Mouse (Mus musculus) heart, embryonic 12.5 days (tissue): ENCODE results near the gene Dhx37. TPM values are rescaled to one million over a fixed set of nuclear protein-coding genes. Genes with fewer than 3 reads are reported as not detected.

Source experiments
- ATAC-seq: fragments of 200-750 bp; cut with Nextera tagmentation; 2 replicates; pipeline ENCODE4 v1.8.0; 2017; ENCODE audit warnings: moderate TSS enrichment, moderate library complexity; ENCODE audit not compliant: insufficient number of reproducible peaks, low FRiP score
- H3K27ac ChIP-seq: fragments of 300-500 bp; sonication (generic); 2 replicates; pipeline ENCODE4 v1.5.1; 2016; ENCODE audit warnings: mild to moderate bottlenecking, moderate library complexity; ENCODE audit not compliant: poor library complexity, severe bottlenecking
- H3K27me3 ChIP-seq: fragments of 300-500 bp; sonication (generic); replicated peaks from 2 replicates; pipeline ENCODE4 v1.6.1; 2016; ENCODE audit warnings: mild to moderate bottlenecking, moderate library complexity
- H3K36me3 ChIP-seq: fragments of 300-500 bp; sonication (generic); 2 replicates; pipeline ENCODE4 v1.6.1; 2016; ENCODE audit warnings: mild to moderate bottlenecking, moderate library complexity
- H3K4me1 ChIP-seq: fragments of 300-500 bp; sonication (generic); replicated peaks from 2 replicates; pipeline ENCODE4 v1.6.1; 2016; ENCODE audit warnings: mild to moderate bottlenecking
- H3K4me2 ChIP-seq: fragments of 300-500 bp; sonication (generic); 2 replicates; pipeline ENCODE4 v1.6.1; 2016; ENCODE audit warnings: mild to moderate bottlenecking, moderate library complexity
- H3K4me3 ChIP-seq: fragments of 300-500 bp; sonication (generic); 2 replicates; pipeline ENCODE4 v1.5.1; 2016; ENCODE audit warnings: mild to moderate bottlenecking
- H3K9ac ChIP-seq: fragments of 300-500 bp; sonication (generic); 2 replicates; pipeline ENCODE4 v1.6.1; 2016; ENCODE audit warnings: mild to moderate bottlenecking, moderate library complexity
- H3K9me3 ChIP-seq: fragments of 300-500 bp; sonication (generic); replicated peaks from 2 replicates; pipeline ENCODE4 v1.6.1; 2016; ENCODE audit warnings: mild to moderate bottlenecking, moderate library complexity
- WGBS: fragments of 180-500 bp; shearing (Covaris S2); methylation state at CpG from one replicate; pipeline ENCODE4 v1.1.7; 2016; 5-methylcytosine and 5-hydroxymethylcytosine counted together
- polyA plus RNA-seq: library from polyadenylated mRNA; unstranded; fragments of >200 nt; fragmentation: Nextera tagmentation; extraction: Ambion mirVana; gene quantifications from 2 replicates; pipeline ENCODE4 v1.2.1, GENCODE M21; 2016

Dhx37 gene
- polyA plus RNA-seq, 1 experiment from 2014 or later, result 11.4 TPM

DNA sequence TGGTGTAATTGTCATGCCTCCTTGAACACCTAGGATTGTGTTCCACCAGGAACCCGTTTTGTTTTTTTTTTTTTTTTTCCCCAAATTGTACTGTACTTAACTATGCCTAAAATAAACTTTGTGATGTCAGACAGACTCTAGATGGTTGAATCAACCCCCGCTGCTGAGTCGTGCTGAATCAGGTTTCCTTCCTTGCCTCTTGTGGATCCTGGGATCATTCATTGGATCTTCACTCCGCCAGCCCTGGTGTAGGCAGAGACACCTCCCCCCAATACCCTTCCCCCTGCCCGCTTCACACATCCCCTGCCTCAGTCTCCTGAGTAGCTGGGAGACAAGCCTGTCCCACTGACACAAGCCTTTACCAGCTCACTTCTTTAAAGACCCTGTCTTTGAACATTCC lies 15.4 kb upstream of the Dhx37 start:
- Histone ChIP-seq H3K27ac (no peak overlapping the region), H3K27me3 (no peaks in the 10 kb centered on the region), H3K36me3 (peaks cover 18% of the 10 kb centered on the region), H3K9ac (no peak overlapping the region), H3K4me3 (no peak overlapping the region), H3K4me2 (no peak overlapping the region), H3K9me3 (no peaks in the 10 kb centered on the region), H3K4me1 (peaks cover 16% of the 10 kb centered on the region)
- whole genome bisulfite sequencing, result 67% methylated on average over 5 of the region's 5 CpGs
- no peak for ATAC-seq

DNA sequence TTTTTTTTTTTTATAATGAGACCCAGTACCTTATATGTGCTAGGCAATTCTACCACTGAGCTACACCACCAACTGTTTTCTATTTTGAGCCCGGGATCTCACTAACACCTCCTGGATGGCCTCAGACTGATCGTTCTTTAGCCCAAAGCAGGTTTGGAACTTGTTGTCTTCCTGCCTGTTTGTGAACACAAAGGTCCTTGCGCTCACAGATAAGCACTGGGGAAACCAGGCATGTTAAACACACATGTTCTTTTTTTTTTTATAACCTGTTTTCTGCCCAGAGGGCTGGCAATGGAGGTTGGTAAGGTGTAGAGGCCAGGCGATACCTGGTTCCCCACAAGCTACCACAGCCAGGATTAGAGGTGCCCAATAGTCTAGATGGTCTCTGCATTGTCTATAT lies 14.7 kb upstream of the Dhx37 start:
- H3K36me3 ChIP-seq, result peaks cover 18% of the 10 kb centered on the region
- no peak for ATAC-seq
- no peak overlapping the region for H3K9ac ChIP-seq
- H3K4me3 ChIP-seq, result no peak overlapping the region
- H3K9me3 ChIP-seq, result no peaks in the 10 kb centered on the region
- H3K4me2 ChIP-seq, result no peak overlapping the region
- no peak overlapping the region for H3K27ac ChIP-seq
- WGBS, result 73% methylated on average over 4 of the region's 4 CpGs
- H3K4me1 ChIP-seq, result peaks cover 19% of the 10 kb centered on the region
- no peaks in the 10 kb centered on the region for H3K27me3 ChIP-seq

DNA sequence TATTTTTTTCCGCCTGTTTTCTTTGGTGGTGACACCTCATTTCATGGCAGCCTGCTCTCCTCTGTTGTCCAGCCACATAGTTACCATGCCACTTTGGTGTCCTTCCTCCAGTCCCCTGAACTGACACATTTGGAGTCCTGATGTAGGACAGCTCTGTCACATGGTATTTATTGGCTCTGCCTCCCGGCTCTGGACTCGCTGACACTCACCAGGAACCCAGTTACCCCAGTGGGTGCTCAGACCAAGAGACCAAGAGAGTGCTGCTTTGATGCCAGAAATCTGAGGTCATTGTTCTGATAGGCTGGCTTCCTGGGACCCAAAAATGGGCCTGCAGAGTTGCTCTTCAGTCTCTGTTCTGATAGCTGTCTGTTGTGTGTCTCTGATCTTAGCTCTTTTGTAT lies 14.1 kb upstream of the Dhx37 start:
- H3K4me1 ChIP-seq, result peaks cover 20% of the 10 kb centered on the region
- no peak for ATAC-seq
- H3K4me3 ChIP-seq, result no peak overlapping the region
- H3K9ac ChIP-seq, result no peak overlapping the region
- H3K27ac ChIP-seq, result no peak overlapping the region
- H3K9me3 ChIP-seq, result no peaks in the 10 kb centered on the region
- peaks cover 22% of the 10 kb centered on the region for H3K36me3 ChIP-seq
- no peak overlapping the region for H3K4me2 ChIP-seq
- WGBS, result 63% methylated on average over 3 of the region's 3 CpGs
- H3K27me3 ChIP-seq, result no peaks in the 10 kb centered on the region

- H3K4me3 ChIP-seq, result no peak overlapping the region
- H3K27ac ChIP-seq, result no peak overlapping the region
- no peak overlapping the region for H3K4me2 ChIP-seq
- peaks cover 30% of the 10 kb centered on the region for H3K4me1 ChIP-seq
- H3K27me3 ChIP-seq, result no peaks in the 10 kb centered on the region
- no peaks in the 10 kb centered on the region for H3K9me3 ChIP-seq
- peaks cover 10% of the 10 kb centered on the region for H3K36me3 ChIP-seq
- 85% methylated on average over 7 of the region's 7 CpGs for WGBS
- H3K9ac ChIP-seq, result no peak overlapping the region
- no peak for ATAC-seq
Measured at GRCm38 (mm10) chr5:125446344-125446743, 12.4 kb upstream of the Dhx37 start.

- no peak for ATAC-seq
- 89% methylated on average over 4 of the region's 4 CpGs for WGBS
- no peaks in the 10 kb centered on the region for H3K9me3 ChIP-seq
Measured at GRCm38 (mm10) chr5:125444554-125444953, 10.6 kb upstream of the Dhx37 start.

DNA sequence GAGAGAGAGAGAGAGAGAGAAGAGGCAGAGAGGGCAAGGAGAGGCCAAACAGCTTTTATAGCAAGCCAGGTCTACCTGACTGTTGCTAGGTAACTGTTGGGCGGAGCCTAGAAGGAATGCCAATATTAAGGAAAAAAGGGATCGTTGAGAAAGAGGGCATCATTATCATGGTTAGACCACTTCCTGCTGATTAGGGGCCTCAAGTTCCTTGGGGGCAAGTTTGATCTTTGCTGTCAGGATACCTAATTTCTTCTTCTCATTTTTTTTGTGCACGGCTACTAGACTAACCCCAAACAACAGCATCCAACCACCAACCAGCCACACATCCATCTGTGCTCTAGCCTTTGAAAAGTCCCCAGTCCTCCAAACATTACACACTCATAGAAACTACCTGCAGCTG lies 10.0 kb upstream of the Dhx37 start:
- ATAC-seq, result no peak
- Histone ChIP-seq H3K4me1 (peaks cover 30% of the 10 kb centered on the region), H3K27ac (no peak overlapping the region), H3K9me3 (no peaks in the 10 kb centered on the region), H3K9ac (no peak overlapping the region), H3K36me3 (peaks cover 9% of the 10 kb centered on the region; the same call in 1 of the 2 replicates), H3K27me3 (no peaks in the 10 kb centered on the region), H3K4me2 (no peak overlapping the region), H3K4me3 (no peak overlapping the region)
- 81% methylated on average over 3 of the region's 3 CpGs for WGBS

More at GRCm38 (mm10) chr5:125444554-125444953, 10.6 kb upstream of the Dhx37 start:
- H3K4me3 ChIP-seq, result no peak overlapping the region
- H3K4me1 ChIP-seq, result peaks cover 35% of the 10 kb centered on the region
- peaks cover 9% of the 10 kb centered on the region; the same call in 1 of the 2 replicates for H3K36me3 ChIP-seq
- no peaks in the 10 kb centered on the region for H3K27me3 ChIP-seq
- no peak overlapping the region for H3K27ac ChIP-seq
- no peak overlapping the region for H3K9ac ChIP-seq
- H3K4me2 ChIP-seq, result no peak overlapping the region

- H3K4me3 ChIP-seq, result no peak overlapping the region
- 0 out of 2 replicates have a peak overlapping the region, but pooled peaks have one; percentile 86 for H3K4me2 ChIP-seq
- H3K9ac ChIP-seq, result no peak overlapping the region
- H3K9me3 ChIP-seq, result no peaks in the 10 kb centered on the region
- no peaks in the 10 kb centered on the region for H3K27me3 ChIP-seq
- 88% methylated on average over 5 of the region's 5 CpGs for WGBS
- no peak overlapping the region for H3K27ac ChIP-seq
- no peak for ATAC-seq
- H3K36me3 ChIP-seq, result peaks cover 9% of the 10 kb centered on the region; the same call in 1 of the 2 replicates
- H3K4me1 ChIP-seq, result peaks cover 25% of the 10 kb centered on the region
Measured at GRCm38 (mm10) chr5:125443335-125443734, 9.4 kb upstream of the Dhx37 start.

- Histone ChIP-seq H3K27me3 (no peaks in the 10 kb centered on the region), H3K27ac (peak overlapping the region; percentile 81), H3K9me3 (no peaks in the 10 kb centered on the region), H3K4me2 (peak overlapping the region; percentile 86), H3K4me1 (peaks cover 19% of the 10 kb centered on the region), H3K9ac (peak overlapping the region; percentile 93), H3K36me3 (peaks cover 9% of the 10 kb centered on the region; the same call in 1 of the 2 replicates), H3K4me3 (peak overlapping the region; percentile 85)
- WGBS, result 19% methylated on average over 27 of the region's 27 CpGs
- ATAC-seq, result no peak
Measured at GRCm38 (mm10) chr5:125442136-125442995, 8.4 kb upstream of the Dhx37 start.

DNA sequence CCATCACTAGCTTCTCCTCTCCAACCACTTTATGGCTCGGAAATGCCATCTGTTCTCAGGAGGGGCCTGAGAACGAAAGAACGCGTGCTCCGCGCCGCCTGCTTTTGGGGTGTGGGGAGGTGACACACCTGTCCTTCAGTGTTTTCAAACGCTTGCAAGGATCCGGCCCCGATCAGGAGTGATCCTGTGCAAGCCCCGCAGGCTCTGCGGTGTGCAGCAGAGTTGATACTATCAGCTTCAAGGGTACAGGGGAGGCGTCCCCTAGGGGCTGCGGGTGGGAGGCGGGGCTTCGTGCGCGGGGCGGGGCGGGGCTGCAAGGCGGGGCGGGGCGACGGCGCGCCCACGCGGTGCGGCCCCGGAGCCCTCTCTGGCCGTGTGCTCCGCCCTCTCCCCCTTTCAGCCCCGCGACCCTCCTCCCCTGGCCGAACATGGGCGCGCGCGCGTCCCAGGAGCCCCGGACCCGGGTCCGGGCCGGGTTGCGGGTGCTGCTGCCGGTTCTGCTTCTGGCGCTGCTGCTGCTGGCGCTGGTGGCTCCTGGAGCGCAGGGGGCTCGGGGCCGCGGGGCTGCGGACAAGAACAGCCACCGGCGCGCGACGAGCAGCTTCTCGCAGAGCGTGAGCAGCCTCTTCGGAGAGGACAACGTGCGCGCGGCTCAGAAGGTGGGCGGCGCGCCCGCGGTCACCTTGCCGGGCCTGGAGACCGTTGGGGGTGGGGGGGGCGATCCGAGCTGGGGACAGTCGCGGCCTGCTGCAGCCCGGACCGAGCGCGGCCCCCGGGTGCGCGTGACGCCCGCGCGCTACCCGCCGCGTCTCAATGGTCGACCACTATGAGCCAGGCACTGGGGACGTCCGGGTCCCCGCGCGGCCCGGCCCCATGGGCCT lies 7.6 kb upstream of the Dhx37 start, which contains the start of gene Bri3bp:
Bri3bp (plus strand) TSS at position 335 of the 881 bp plus-strand sequence.
- H3K27me3 ChIP-seq, result no peaks in the 10 kb centered on the region
- peak within 1 kb of the TSS; percentile 86 for H3K4me2 ChIP-seq
- H3K36me3 ChIP-seq, result peaks cover 9% of the 10 kb centered on the region; the same call in 1 of the 2 replicates
- peak within 1 kb of the TSS; percentile 93 for H3K9ac ChIP-seq
- peak; percentile 95 for ATAC-seq
- H3K9me3 ChIP-seq, result no peaks in the 10 kb centered on the region
- H3K27ac ChIP-seq, result peak within 1 kb of the TSS; percentile 81
- peaks cover 19% of the 10 kb centered on the region for H3K4me1 ChIP-seq
- H3K4me3 ChIP-seq, result peak within 1 kb of the TSS; percentile 85
- WGBS, result under 1% methylated on average over 79 of the region's 97 CpGs

- peaks cover 9% of the 10 kb centered on the region; the same call in 1 of the 2 replicates for H3K36me3 ChIP-seq
- H3K4me1 ChIP-seq, result peaks cover 19% of the 10 kb centered on the region
- peak overlapping the region; percentile 93 for H3K9ac ChIP-seq
- peak overlapping the region; percentile 85 for H3K4me3 ChIP-seq
- 4% methylated on average over 7 of the region's 7 CpGs for WGBS
- peak overlapping the region; percentile 86 for H3K4me2 ChIP-seq
- H3K9me3 ChIP-seq, result no peaks in the 10 kb centered on the region
- no peaks in the 10 kb centered on the region for H3K27me3 ChIP-seq
- no peak overlapping the region; the same call in 1 of the 2 replicates for H3K27ac ChIP-seq
- no peak for ATAC-seq
Measured at GRCm38 (mm10) chr5:125440583-125441233, 6.8 kb upstream of the Dhx37 start.
